Mouse (Mus musculus) cerebellum, adult 8-10 months (tissue): Measurements from ENCODE around the gene Slc48a1.

Source experiments
- DNase-seq: peaks from one replicate; pipeline ENCODE4 v3.0.0; 2022

Slc48a1 gene

GRCm38 (mm10) chr15:97754476-97754875 is 23.8 kb upstream of the Slc48a1 start:
- DNase-seq = no peak

GRCm38 (mm10) chr15:97755361-97755760 is 23.0 kb upstream of the Slc48a1 start:
- DNase-seq = no peak

- peak; percentile 65 for DNase-seq
Measured at GRCm38 (mm10) chr15:97760006-97760405, 18.3 kb upstream of the Slc48a1 start.

GRCm38 (mm10) chr15:97760952-97761351 is 17.4 kb upstream of the Slc48a1 start:
- no peak for DNase-seq

GRCm38 (mm10) chr15:97761438-97761837 is 16.9 kb upstream of the Slc48a1 start:
- no peak for DNase-seq

GRCm38 (mm10) chr15:97762733-97763132 is 15.6 kb upstream of the Slc48a1 start:
- no peak for DNase-seq

GRCm38 (mm10) chr15:97763256-97764049 is 14.9 kb upstream of the Slc48a1 start:
- DNase-seq = no peak

- DNase-seq = no peak
Measured at GRCm38 (mm10) chr15:97764532-97764931, 13.8 kb upstream of the Slc48a1 start.

GRCm38 (mm10) chr15:97765090-97765794 is 13.1 kb upstream of the Slc48a1 start:
- DNase-seq = no peak

GRCm38 (mm10) chr15:97766194-97766593 is 12.1 kb upstream of the Slc48a1 start:
- no peak for DNase-seq

- DNase-seq = no peak
Measured at GRCm38 (mm10) chr15:97766594-97767279, 11.6 kb upstream of the Slc48a1 start.

- peak; percentile 39 for DNase-seq
Measured at GRCm38 (mm10) chr15:97767280-97768186, 10.8 kb upstream of the Slc48a1 start, which contains the start of gene Rapgef3. Gene Rapgef3, minus strand, starts transcription at chr15:97767972.

- no peak for DNase-seq
Measured at GRCm38 (mm10) chr15:97768192-97768591, 10.1 kb upstream of the Slc48a1 start.

GRCm38 (mm10) chr15:97770280-97770679 is 8.0 kb upstream of the Slc48a1 start:
- DNase-seq = no peak

- no peak for DNase-seq
Measured at GRCm38 (mm10) chr15:97773108-97773507, 5.2 kb upstream of the Slc48a1 start.

GRCm38 (mm10) chr15:97773961-97774370 is 4.4 kb upstream of the Slc48a1 start:
- no peak for DNase-seq

GRCm38 (mm10) chr15:97776514-97776913 is 1.8 kb upstream of the Slc48a1 start:
- DNase-seq = peak; percentile 65

- DNase-seq = no peak
Measured at GRCm38 (mm10) chr15:97776919-97777318, 1.4 kb upstream of the Slc48a1 start.

- no peak for DNase-seq
Measured at GRCm38 (mm10) chr15:97779576-97779975, 1.3 kb downstream of the Slc48a1 start.

GRCm38 (mm10) chr15:97780611-97781031 is 2.3 kb downstream of the Slc48a1 start:
- DNase-seq = no peak

- no peak for DNase-seq
Measured at GRCm38 (mm10) chr15:97781961-97782748, 3.8 kb downstream of the Slc48a1 start.

GRCm38 (mm10) chr15:97782749-97783105 is 4.4 kb downstream of the Slc48a1 start:
- no peak for DNase-seq
